Mouse (Mus musculus): ENCODE measurements at regions not wholly inside any gene's neighbourhood (a gene's known extent, or its start where the extent isn't known, plus 50 kb on each side); places are given as distances from the start of the nearest gene placed in this dataset.
"Not testable (repeated sequence)": the region's sequence is repeated elsewhere in the genome, so short reads cannot be mapped to it uniquely, and the experiment has no call there.

DNA sequence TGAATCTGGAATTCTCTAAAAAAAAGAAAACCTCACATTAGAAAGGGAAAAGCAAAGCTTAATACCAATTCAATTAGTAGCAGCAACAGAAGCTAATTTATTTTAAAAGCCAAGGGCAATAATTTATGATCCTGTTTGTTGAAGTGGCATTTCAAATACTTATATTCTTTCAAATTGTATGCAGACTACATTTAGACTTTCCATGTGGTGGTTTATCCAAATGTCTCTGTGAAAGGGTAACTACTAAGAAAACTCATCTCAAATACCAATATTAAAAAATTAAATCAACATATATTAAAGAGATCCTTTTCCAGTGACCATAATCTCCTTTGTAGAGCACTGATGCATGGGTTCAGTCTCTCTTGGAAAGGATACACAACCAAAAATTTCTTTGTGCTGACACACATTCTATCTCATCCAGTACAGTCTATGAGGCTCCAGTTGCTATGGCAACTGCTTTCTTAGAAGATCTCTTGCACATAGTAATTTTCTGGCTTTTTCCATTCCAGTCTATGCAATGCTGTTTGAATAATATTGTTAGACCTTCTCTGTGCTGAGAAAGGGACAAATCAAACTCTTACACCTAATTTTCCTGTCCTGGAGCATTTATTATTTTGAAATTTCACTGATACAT lies 102.3 kb upstream of the Ctso start:
- DNase-seq, result no peak
- Histone ChIP-seq H3K4me1 (ENCODE audit: control insufficient read depth, insufficient read depth, low read length) (no peaks in the 10 kb centered on the region), H3K4me3 (replicated peaks; ENCODE audit: extremely low read depth, low read depth, low read length) (no peak overlapping the region)
- no peak for TF ChIP-seq CTCF (IDR thresholded peaks at IDR 0.05; ENCODE audit: insufficient read depth, low read length)
- TF ChIP-seq POLR2A (IDR thresholded peaks at IDR 0.05; ENCODE audit: borderline replicate concordance, extremely low read depth, low read depth, low read length), result no peak

DNA sequence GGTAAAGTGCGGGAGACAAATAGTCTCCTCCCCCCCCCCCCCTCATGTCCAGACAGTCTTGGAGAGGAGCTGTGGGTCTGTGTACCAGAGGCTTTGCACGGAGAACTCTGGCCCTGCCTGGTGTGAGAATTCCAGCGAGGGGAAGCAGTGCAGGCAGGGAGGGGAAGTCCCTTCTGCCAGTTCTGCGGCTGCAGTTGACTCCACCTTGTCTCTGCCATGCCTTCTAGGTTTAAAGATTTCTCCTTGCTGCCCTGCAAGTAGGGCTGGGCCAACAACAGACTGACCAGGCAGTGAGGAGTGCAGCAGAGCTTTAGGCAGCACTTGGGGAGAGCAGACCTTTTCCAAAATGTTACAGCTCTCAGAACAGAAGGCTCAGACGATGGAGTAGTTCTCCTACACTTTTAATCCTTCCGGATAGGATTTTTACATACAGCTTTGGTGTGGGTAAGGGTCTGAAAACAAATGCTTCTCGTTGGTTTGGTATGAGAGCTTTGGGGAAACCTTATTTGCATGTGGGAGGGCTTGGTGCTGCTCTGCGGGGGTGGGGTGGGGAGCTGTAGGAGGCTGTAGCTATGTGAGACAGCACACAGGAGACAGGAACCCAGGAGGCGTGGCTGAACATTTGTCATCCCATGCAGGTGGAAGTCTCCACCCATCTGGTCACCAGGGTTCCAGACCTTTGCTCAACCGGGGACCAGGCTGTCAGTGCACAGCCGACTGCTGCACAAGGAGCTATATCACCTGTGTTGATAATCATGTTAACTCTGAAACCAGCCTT lies 96.8 kb upstream of the Ctso start:
- WGBS, result 9% methylated on average over 11 of the region's 11 CpGs
- TF ChIP-seq POLR2A (IDR thresholded peaks at IDR 0.05; ENCODE audit: borderline replicate concordance, extremely low read depth, low read depth, low read length) (no peak), CTCF (IDR thresholded peaks at IDR 0.05; ENCODE audit: insufficient read depth, low read length) (no peak)
- Histone ChIP-seq H3K4me1 (ENCODE audit: control insufficient read depth, insufficient read depth, low read length) (no peaks in the 10 kb centered on the region), H3K4me3 (replicated peaks; ENCODE audit: extremely low read depth, low read depth, low read length) (no peak overlapping the region)
- DNase-seq, result no peak

DNA sequence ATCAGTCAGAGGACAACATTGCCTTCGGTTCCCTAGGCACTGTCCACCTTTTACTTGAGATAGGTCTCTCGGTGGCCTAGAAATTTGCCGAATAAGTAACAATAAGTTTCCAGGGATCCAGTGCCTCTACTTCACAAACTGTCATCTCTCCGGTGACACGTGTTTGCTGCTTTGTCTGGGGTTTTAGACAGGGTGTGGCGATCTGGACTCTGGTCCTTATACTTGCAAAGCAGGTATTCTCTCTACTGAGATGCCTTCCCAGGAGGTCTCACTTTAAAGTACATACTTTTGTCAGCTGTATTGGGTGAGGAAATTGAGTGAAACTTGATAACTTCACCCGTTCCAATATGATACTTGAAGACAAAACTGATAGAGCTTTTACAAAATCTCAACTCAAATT lies 95.9 kb upstream of the Ctso start:
- DNase-seq, result no peak
- Histone ChIP-seq H3K4me1 (ENCODE audit: control insufficient read depth, insufficient read depth, low read length) (no peaks in the 10 kb centered on the region), H3K4me3 (replicated peaks; ENCODE audit: extremely low read depth, low read depth, low read length) (no peak overlapping the region)
- no peak for TF ChIP-seq CTCF (IDR thresholded peaks at IDR 0.05; ENCODE audit: insufficient read depth, low read length)
- no peak for TF ChIP-seq POLR2A (IDR thresholded peaks at IDR 0.05; ENCODE audit: borderline replicate concordance, extremely low read depth, low read depth, low read length)
- 72% methylated on average over 7 of the region's 7 CpGs for WGBS

DNA sequence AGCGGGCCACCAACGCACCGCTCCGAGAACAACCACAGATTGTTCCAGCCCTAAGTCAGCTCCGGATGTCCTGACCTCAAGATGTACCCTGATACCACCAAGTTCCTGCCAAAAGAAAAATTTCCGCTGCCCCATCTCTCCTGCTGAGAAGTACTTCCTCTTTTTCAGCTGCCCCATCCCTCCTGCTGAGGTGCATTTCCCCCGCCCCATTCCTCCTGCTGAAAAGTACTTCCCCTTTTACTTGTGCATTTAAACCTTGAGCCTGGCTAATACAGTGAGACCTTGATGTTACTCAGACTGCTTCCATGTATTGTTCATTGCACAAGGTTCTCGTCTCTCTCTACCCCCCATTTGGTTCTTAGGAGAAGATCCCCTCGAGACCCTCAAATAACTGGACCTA lies 94.3 kb upstream of the Ctso start:
- WGBS, result 89% methylated on average over 9 of the region's 9 CpGs

DNA sequence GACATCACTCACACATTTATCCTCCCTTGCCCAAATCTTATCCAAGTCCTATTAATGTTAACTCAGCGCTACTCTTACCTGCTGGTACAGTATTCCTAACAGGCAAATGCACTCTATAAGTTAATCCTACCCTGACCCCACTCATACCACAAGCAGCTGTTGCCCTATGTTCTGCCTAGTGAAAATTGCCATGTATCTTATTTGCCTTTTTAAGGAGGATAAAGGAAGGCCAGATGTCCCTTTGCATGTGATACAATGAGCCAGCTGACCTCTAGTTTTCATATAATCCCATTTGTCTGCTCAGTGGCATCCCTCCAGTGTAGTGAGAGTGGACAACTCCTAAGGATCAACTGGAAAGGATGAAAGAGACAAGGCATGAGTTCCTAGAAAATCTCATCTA lies 67.9 kb upstream of the Ctso start:
- H3K4me3 ChIP-seq (replicated peaks; ENCODE audit: extremely low read depth, low read depth, low read length), result no peak overlapping the region
- no peak for DNase-seq
- TF ChIP-seq POLR2A (IDR thresholded peaks at IDR 0.05; ENCODE audit: borderline replicate concordance, extremely low read depth, low read depth, low read length) (no peak), CTCF (IDR thresholded peaks at IDR 0.05; ENCODE audit: insufficient read depth, low read length) (no peak)
- 82% methylated on average over 1 of the region's 1 CpGs for WGBS
- no peaks in the 10 kb centered on the region for H3K4me1 ChIP-seq (ENCODE audit: control insufficient read depth, insufficient read depth, low read length)

More for the DNA sequence above, 94.3 kb upstream of the Ctso start:
- not testable (repeated sequence) for H3K4me1 ChIP-seq (ENCODE audit: control insufficient read depth, insufficient read depth, low read length); H3K4me3 ChIP-seq (replicated peaks; ENCODE audit: extremely low read depth, low read depth, low read length); DNase-seq
